Mouse (Mus musculus) megakaryocyte, embryonic 14.5 days (primary cell): Measurements from ENCODE around the gene Alk.

Source experiments
- FLI1 ChIP-seq: IDR thresholded peaks from 2 replicates; pipeline ENCODE4 v1.6.1; 2012; ENCODE audit warnings: low read length, inconsistent platforms, mixed read lengths
- GATA1 ChIP-seq: IDR thresholded peaks from 3 replicates; pipeline ENCODE4 v1.6.1; 2012; ENCODE audit warnings: mixed read lengths, low read length, inconsistent platforms, borderline replicate concordance

- TF ChIP-seq GATA1: no peak
- TF ChIP-seq FLI1: no peak
These were observed 308.1 kb downstream of the Alk start for GRCm38 (mm10) chr17:72296349-72296748.
